Mouse (Mus musculus) kidney, postnatal 0 days (tissue): ENCODE measurements around the gene Lifr. TPM values are rescaled to one million over a fixed set of nuclear protein-coding genes. Genes with fewer than 3 reads are reported as not detected.

Source experiments
- ATAC-seq: fragments of 200-750 bp; cut with Nextera tagmentation; replicated peaks from 2 replicates; pipeline ENCODE4 v1.8.0; 2017; ENCODE audit warnings: low read depth, moderate number of reproducible peaks, moderate TSS enrichment, moderate library complexity; ENCODE audit not compliant: low FRiP score
- DNase-seq: peaks from one replicate; pipeline ENCODE4 v3.0.0-alpha.2; 2016; ENCODE audit warnings: low spot score
- H3K27ac ChIP-seq: fragments of 300-500 bp; sonication (generic); 2 replicates; pipeline ENCODE4 v1.5.1; 2014; ENCODE audit warnings: mild to moderate bottlenecking
- H3K27me3 ChIP-seq: fragments of 300-500 bp; sonication (generic); 2 replicates; pipeline ENCODE4 v1.6.1; 2014; ENCODE audit warnings: low read length, mixed read lengths; ENCODE audit not compliant: insufficient read depth
- H3K36me3 ChIP-seq: fragments of 300-500 bp; sonication (generic); 2 replicates; pipeline ENCODE4 v1.6.1; 2014; ENCODE audit warnings: low read length, mixed read lengths; ENCODE audit not compliant: insufficient read depth
- H3K4me1 ChIP-seq: fragments of 300-500 bp; sonication (generic); replicated peaks from 2 replicates; pipeline ENCODE4 v1.6.1; 2014; ENCODE audit warnings: antibody characterized with exemption, low read length, mixed read lengths; ENCODE audit not compliant: insufficient read depth
- H3K4me2 ChIP-seq: fragments of 300-500 bp; sonication (generic); 2 replicates; pipeline ENCODE4 v1.6.1; 2014; ENCODE audit warnings: mild to moderate bottlenecking, low read length, moderate library complexity, mixed read lengths
- H3K4me3 ChIP-seq: fragments of 300-500 bp; sonication (generic); replicated peaks from 2 replicates; pipeline ENCODE4 v1.5.1; 2014; ENCODE audit warnings: low read depth, low read length
- H3K9ac ChIP-seq: fragments of 300-500 bp; sonication (generic); 2 replicates; pipeline ENCODE4 v1.6.1; 2014; ENCODE audit warnings: low read depth, low read length
- H3K9me3 ChIP-seq: fragments of 300-500 bp; sonication (generic); replicated peaks from 2 replicates; pipeline ENCODE4 v1.6.1; 2016; ENCODE audit warnings: low read length, inconsistent platforms, mixed read lengths
- CTCF ChIP-seq: IDR thresholded peaks from 2 replicates; pipeline ENCODE4 v1.5.1; 2016; ENCODE audit warnings: antibody characterized with exemption, low read depth, mild to moderate bottlenecking, moderate library complexity
- WGBS: fragments of 180-500 bp; shearing (Covaris S2); extraction: QIAGEN DNeasy Blood & Tissue Kit; methylation state at CpG from one replicate; pipeline ENCODE4 v1.1.7; 2014; 5-methylcytosine and 5-hydroxymethylcytosine counted together
- polyA plus RNA-seq: library from polyadenylated mRNA; unstranded; fragments of >200 nt; fragmentation: Nextera tagmentation; extraction: Ambion mirVana; gene quantifications from 2 replicates; pipeline ENCODE4 v1.2.1, GENCODE M21; 2015

Gene Lifr
- polyA plus RNA-seq, 1 experiment from 2014 or later, result 21.2 TPM

GRCm38 (mm10) chr15:7052117-7052516, 38.3 kb upstream of the Lifr start:
- 92% methylated on average over 2 of the region's 2 CpGs for WGBS
- H3K27me3 ChIP-seq, result no peaks in the 10 kb centered on the region

GRCm38 (mm10) chr15:7056851-7057250, 33.6 kb upstream of the Lifr start:
- H3K27ac ChIP-seq, result no peak overlapping the region
- H3K4me3 ChIP-seq, result no peak overlapping the region
- H3K4me1 ChIP-seq, result no peaks in the 10 kb centered on the region
- DNase-seq (no peak), ATAC-seq (no peak)
- no peak for TF ChIP-seq CTCF
- H3K4me2 ChIP-seq, result no peak overlapping the region
- no peaks in the 10 kb centered on the region for H3K36me3 ChIP-seq
- 65% methylated on average over 3 of the region's 3 CpGs for WGBS
- H3K27me3 ChIP-seq, result no peaks in the 10 kb centered on the region
- H3K9ac ChIP-seq, result no peak overlapping the region
- H3K9me3 ChIP-seq, result no peaks in the 10 kb centered on the region

More at GRCm38 (mm10) chr15:7052117-7052516, 38.3 kb upstream of the Lifr start:
- H3K9me3 ChIP-seq, result no peaks in the 10 kb centered on the region
- no peak for DNase-seq
- H3K4me3 ChIP-seq, result no peak overlapping the region
- ATAC-seq, result no peak
- no peaks in the 10 kb centered on the region for H3K36me3 ChIP-seq
- H3K27ac ChIP-seq, result no peak overlapping the region
- H3K4me2 ChIP-seq, result no peak overlapping the region
- H3K4me1 ChIP-seq, result no peaks in the 10 kb centered on the region
- H3K9ac ChIP-seq, result no peak overlapping the region
- no peak for TF ChIP-seq CTCF

- H3K4me1 ChIP-seq, result no peaks in the 10 kb centered on the region
- no peak for TF ChIP-seq CTCF
- no peaks in the 10 kb centered on the region for H3K9me3 ChIP-seq
- WGBS, result 57% methylated on average over 2 of the region's 2 CpGs
- no peaks in the 10 kb centered on the region for H3K27me3 ChIP-seq
- no peak overlapping the region for H3K27ac ChIP-seq
- ATAC-seq (no peak), DNase-seq (no peak)
- no peaks in the 10 kb centered on the region for H3K36me3 ChIP-seq
- H3K4me3 ChIP-seq, result no peak overlapping the region
- H3K9ac ChIP-seq, result no peak overlapping the region
- H3K4me2 ChIP-seq, result no peak overlapping the region
These were observed 29.9 kb upstream of the Lifr start for GRCm38 (mm10) chr15:7060522-7060921.

GRCm38 (mm10) chr15:7061995-7062697, 28.3 kb upstream of the Lifr start:
- Histone ChIP-seq H3K27ac (no peak overlapping the region), H3K9me3 (no peaks in the 10 kb centered on the region), H3K4me3 (no peak overlapping the region), H3K9ac (no peak overlapping the region), H3K36me3 (no peaks in the 10 kb centered on the region), H3K4me1 (no peaks in the 10 kb centered on the region), H3K4me2 (no peak overlapping the region), H3K27me3 (no peaks in the 10 kb centered on the region)
- TF ChIP-seq CTCF, result no peak
- WGBS, result 38% methylated on average over 4 of the region's 4 CpGs
- no peak for DNase-seq
- ATAC-seq, result no peak

- no peak overlapping the region for H3K4me2 ChIP-seq
- ATAC-seq, result no peak
- no peaks in the 10 kb centered on the region for H3K27me3 ChIP-seq
- no peaks in the 10 kb centered on the region for H3K9me3 ChIP-seq
- no peaks in the 10 kb centered on the region for H3K36me3 ChIP-seq
- H3K4me1 ChIP-seq, result no peaks in the 10 kb centered on the region
- no peak overlapping the region for H3K27ac ChIP-seq
- WGBS, result 98% methylated on average over 1 of the region's 1 CpGs
- H3K9ac ChIP-seq, result no peak overlapping the region
- H3K4me3 ChIP-seq, result no peak overlapping the region
- DNase-seq, result no peak
- no peak for TF ChIP-seq CTCF
These were observed 27.8 kb upstream of the Lifr start for GRCm38 (mm10) chr15:7062698-7063009.

- Histone ChIP-seq H3K9ac (no peak overlapping the region), H3K27ac (no peak overlapping the region), H3K27me3 (no peaks in the 10 kb centered on the region), H3K4me3 (no peak overlapping the region), H3K9me3 (no peaks in the 10 kb centered on the region), H3K36me3 (no peaks in the 10 kb centered on the region), H3K4me2 (no peak overlapping the region), H3K4me1 (no peaks in the 10 kb centered on the region)
- no peak for ATAC-seq
- no peak for DNase-seq
- WGBS, result 62% methylated on average over 9 of the region's 9 CpGs
- no peak for TF ChIP-seq CTCF
These were observed 26.7 kb upstream of the Lifr start for GRCm38 (mm10) chr15:7063521-7064240.
